Mouse (Mus musculus) liver, embryonic 15.5 days (tissue): ENCODE results near the gene Fgfr2. TPM values are rescaled to one million over a fixed set of nuclear protein-coding genes. Genes with fewer than 3 reads are reported as not detected.

ENCODE experiments used
- ATAC-seq: fragments of 200-750 bp; cut with Nextera tagmentation; 2 replicates; pipeline ENCODE4 v1.8.0; 2017; ENCODE audit warnings: moderate number of reproducible peaks, mild to moderate bottlenecking, moderate library complexity; ENCODE audit not compliant: insufficient read depth
- H3K27ac ChIP-seq: fragments of 300-500 bp; sonication (generic); replicated peaks from 2 replicates; pipeline ENCODE4 v1.5.1; 2015; ENCODE audit warnings: mild to moderate bottlenecking, inconsistent platforms
- H3K27me3 ChIP-seq: fragments of 300-500 bp; sonication (generic); 2 replicates; pipeline ENCODE4 v1.6.1; 2015; ENCODE audit warnings: mild to moderate bottlenecking, inconsistent platforms
- H3K36me3 ChIP-seq: fragments of 300-500 bp; sonication (generic); replicated peaks from 2 replicates; pipeline ENCODE4 v1.6.1; 2015; ENCODE audit warnings: moderate library complexity, mild to moderate bottlenecking, inconsistent platforms
- H3K4me1 ChIP-seq: fragments of 300-500 bp; sonication (generic); replicated peaks from 2 replicates; pipeline ENCODE4 v1.6.1; 2015; ENCODE audit warnings: inconsistent platforms
- H3K4me2 ChIP-seq: fragments of 300-500 bp; sonication (generic); 2 replicates; pipeline ENCODE4 v1.6.1; 2015; ENCODE audit warnings: moderate library complexity, mild to moderate bottlenecking, inconsistent platforms
- H3K4me3 ChIP-seq: fragments of 300-500 bp; sonication (generic); replicated peaks from 2 replicates; pipeline ENCODE4 v1.5.1; 2015; ENCODE audit warnings: mild to moderate bottlenecking, inconsistent platforms
- H3K9ac ChIP-seq: fragments of 300-500 bp; sonication (generic); 2 replicates; pipeline ENCODE4 v1.6.1; 2015; ENCODE audit warnings: moderate library complexity, mild to moderate bottlenecking, inconsistent platforms
- H3K9me3 ChIP-seq: fragments of 300-500 bp; sonication (generic); replicated peaks from 2 replicates; pipeline ENCODE4 v1.6.1; 2016; ENCODE audit warnings: inconsistent platforms
- WGBS: fragments of 180-500 bp; shearing (Covaris S2); methylation state at CpG from one replicate; pipeline ENCODE4 v1.1.7; 2015; ENCODE audit warnings: mixed read lengths; ENCODE audit not compliant: insufficient replicate concordance; 5-methylcytosine and 5-hydroxymethylcytosine counted together
- polyA plus RNA-seq: library from polyadenylated mRNA; unstranded; fragments of >200 nt; fragmentation: Nextera tagmentation; extraction: Ambion mirVana; gene quantifications from 2 replicates; pipeline ENCODE4 v1.2.1, GENCODE M21; 2015

Fgfr2 gene
- polyA plus RNA-seq, 1 experiment from 2014 or later, result 10.5 TPM

GRCm38 (mm10) chr7:132799119-132800016 lies 323.8 kb downstream of the Fgfr2 start:
- Histone ChIP-seq H3K9me3 (no peaks in the 10 kb centered on the region), H3K4me1 (peaks cover 50% of the 10 kb centered on the region), H3K27me3 (no peaks in the 10 kb centered on the region), H3K36me3 (0 out of 2 replicates have a peak, but pooled peaks cover 2% of the 10 kb centered on the region), H3K4me2 (no peak overlapping the region), H3K4me3 (no peak overlapping the region), H3K27ac (peak overlapping the region; percentile 33; the same call in 1 of the 2 replicates), H3K9ac (no peak overlapping the region)
- 77% methylated on average over 5 of the region's 5 CpGs for WGBS
- ATAC-seq, result peak; percentile 29; the same call in 1 of the 2 replicates

DNA sequence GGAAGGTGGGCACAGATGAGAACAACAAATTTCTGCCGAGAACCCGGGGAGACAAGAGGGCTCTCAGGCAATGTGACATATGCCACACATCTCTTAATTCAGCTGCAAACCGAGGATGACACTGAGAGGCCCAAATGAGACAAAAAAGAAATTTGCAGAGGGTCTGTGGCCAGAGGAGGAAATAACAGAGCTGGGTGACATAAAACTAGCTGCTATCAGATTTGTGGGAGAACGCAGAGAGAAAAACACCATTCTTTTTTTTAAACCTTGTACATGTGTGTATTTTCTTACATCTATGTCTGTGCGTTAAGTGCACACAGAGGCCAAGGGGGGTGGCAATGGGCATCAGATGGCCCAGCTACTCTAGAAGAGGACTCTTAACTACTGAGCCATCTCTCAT lies 328.0 kb downstream of the Fgfr2 start:
- H3K9ac ChIP-seq, result no peak overlapping the region
- no peaks in the 10 kb centered on the region for H3K27me3 ChIP-seq
- no peak overlapping the region for H3K27ac ChIP-seq
- 62% methylated on average over 5 of the region's 5 CpGs for WGBS
- H3K4me1 ChIP-seq, result peaks cover 38% of the 10 kb centered on the region
- no peaks in the 10 kb centered on the region for H3K36me3 ChIP-seq
- H3K4me2 ChIP-seq, result no peak overlapping the region
- H3K4me3 ChIP-seq, result no peak overlapping the region
- H3K9me3 ChIP-seq, result no peaks in the 10 kb centered on the region
- no peak for ATAC-seq

DNA sequence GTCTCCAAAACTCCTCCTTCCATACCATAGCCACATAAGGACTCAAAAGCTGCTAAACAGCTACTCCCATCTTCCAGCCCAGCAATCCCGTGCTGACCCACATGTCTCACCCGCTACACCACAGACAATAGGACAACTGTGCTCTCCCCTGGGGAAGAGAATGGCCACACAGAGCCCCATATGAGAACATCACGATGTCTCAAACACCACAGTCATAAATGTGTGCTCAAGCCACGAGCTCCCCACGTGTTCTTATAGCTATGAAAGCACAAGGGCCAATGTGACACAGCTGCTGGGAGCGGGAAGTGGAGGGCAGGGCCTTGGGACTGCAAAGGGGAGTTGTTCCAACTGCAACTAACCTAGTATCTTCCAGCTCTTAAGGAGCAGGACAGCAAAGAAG lies 329.7 kb downstream of the Fgfr2 start:
- peaks cover 34% of the 10 kb centered on the region for H3K4me1 ChIP-seq

DNA sequence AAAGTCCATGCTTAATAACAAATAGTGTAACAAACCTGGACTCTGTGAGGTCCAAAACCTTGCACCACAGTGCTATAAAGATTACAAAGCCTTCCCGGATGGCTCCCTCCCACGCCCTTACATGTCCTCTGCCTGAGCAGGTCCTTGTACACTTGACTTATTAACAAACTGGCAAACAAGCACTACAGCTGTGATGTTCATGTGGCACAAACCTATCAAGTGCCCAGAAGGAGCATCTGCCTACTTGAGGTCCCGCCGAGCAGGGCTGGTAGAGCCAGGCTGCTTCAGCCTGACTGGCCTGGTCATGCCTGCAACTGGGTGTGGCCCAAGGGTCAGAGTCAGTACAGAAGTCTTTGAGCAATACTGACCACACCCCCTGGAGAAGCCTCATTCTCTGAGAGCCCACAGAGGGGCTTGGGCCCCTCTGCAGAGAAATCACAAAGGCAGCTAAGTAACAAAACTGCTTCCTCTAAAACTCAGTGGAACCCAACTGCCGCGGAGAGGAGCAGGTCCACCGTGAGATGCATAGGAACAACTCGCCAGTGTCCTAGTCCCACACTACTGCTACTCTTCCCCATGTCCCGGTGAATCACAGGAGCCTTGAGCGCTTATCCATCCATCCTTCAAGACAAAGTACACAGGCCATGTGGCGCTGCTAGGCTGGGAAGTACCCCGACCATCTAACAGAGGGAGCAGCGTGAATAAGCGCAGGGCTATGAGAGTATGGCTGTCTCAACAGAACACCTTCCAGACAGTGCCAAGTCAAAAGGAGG lies 332.5 kb downstream of the Fgfr2 start:
- H3K4me2 ChIP-seq, result no peak overlapping the region
- no peak overlapping the region for H3K4me3 ChIP-seq
- no peak overlapping the region; the same call in 1 of the 2 replicates for H3K27ac ChIP-seq
- no peaks in the 10 kb centered on the region for H3K27me3 ChIP-seq
- WGBS, result 76% methylated on average over 14 of the region's 14 CpGs
- H3K9ac ChIP-seq, result no peak overlapping the region
- H3K36me3 ChIP-seq, result no peaks in the 10 kb centered on the region
- ATAC-seq, result 0 out of 2 replicates have a peak, but pooled peaks have one; percentile 7
- peaks cover 54% of the 10 kb centered on the region for H3K4me1 ChIP-seq
- H3K9me3 ChIP-seq, result no peaks in the 10 kb centered on the region

More for the DNA sequence above, 329.7 kb downstream of the Fgfr2 start:
- Histone ChIP-seq H3K9ac (no peak overlapping the region), H3K36me3 (no peaks in the 10 kb centered on the region), H3K27me3 (no peaks in the 10 kb centered on the region), H3K9me3 (no peaks in the 10 kb centered on the region), H3K4me2 (no peak overlapping the region), H3K27ac (no peak overlapping the region), H3K4me3 (no peak overlapping the region)
- ATAC-seq, result no peak
- WGBS, result 60% methylated on average over 6 of the region's 6 CpGs

DNA sequence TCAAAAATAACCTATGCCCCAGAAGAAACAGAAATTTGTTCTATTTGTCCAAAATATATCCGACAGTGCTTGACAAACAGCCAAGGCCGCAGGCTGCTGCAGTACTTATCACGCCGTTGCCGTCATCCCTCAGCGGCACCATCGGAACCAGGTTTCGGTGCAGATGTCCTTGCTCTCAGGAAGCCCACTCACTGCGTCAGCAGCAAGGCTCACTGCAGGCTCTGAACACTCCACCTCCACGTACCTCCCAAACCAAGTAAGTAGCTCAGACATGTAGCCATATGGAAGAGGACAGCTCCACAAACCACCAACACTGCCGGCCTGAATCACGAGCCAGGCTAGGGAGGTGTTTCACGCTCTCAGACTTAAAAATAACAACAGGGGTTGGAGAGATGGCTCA lies 334.3 kb downstream of the Fgfr2 start:
- Histone ChIP-seq H3K4me1 (peaks cover 60% of the 10 kb centered on the region), H3K4me3 (no peak overlapping the region)

DNA sequence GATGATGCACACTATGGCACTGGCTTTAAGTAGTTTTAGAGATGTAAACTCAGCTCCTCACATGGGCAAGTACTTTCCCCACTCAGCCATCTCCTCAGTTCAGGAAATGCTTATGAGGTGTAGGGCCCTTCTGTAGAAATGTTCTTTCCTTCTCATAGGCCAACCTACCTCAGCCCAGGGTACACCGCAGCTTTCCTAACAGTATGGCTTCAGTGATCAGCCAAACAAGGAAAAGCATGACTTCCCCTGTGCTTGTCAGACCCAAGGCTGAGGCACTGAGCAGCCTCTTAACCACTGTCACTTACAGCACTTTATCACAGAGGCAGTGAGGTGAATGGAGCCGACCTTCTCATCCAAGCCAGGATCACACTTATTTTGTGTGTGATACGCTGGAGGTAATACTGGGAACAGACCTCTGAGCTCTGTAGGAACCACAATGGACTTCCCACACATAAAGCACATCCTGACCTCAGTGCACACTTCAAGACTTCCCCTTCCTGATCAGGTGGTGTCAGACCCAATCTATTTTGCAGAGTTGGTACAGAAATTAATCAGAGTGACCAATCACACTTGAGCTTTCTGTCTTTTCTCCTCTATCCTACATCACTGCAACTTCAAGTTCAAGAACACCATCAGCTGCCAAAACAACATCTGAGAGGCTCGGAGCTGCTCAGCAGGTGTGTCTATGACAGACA lies 335.5 kb downstream of the Fgfr2 start:
- peaks cover 57% of the 10 kb centered on the region for H3K4me1 ChIP-seq
- H3K27ac ChIP-seq, result peak overlapping the region; percentile 56; the same call in 1 of the 2 replicates

More for the DNA sequence above, 334.3 kb downstream of the Fgfr2 start:
- ATAC-seq, result no peak
- Histone ChIP-seq H3K9me3 (no peaks in the 10 kb centered on the region), H3K9ac (no peak overlapping the region), H3K36me3 (no peaks in the 10 kb centered on the region), H3K27ac (no peak overlapping the region), H3K27me3 (no peaks in the 10 kb centered on the region), H3K4me2 (no peak overlapping the region)
- 85% methylated on average over 13 of the region's 13 CpGs for WGBS

GRCm38 (mm10) chr7:132787022-132787421 lies 336.1 kb downstream of the Fgfr2 start:
- no peaks in the 10 kb centered on the region for H3K27me3 ChIP-seq
- peaks cover 57% of the 10 kb centered on the region for H3K4me1 ChIP-seq
- no peak overlapping the region for H3K4me3 ChIP-seq
- ATAC-seq, result no peak
- WGBS, result 67% methylated on average over 4 of the region's 4 CpGs
- H3K36me3 ChIP-seq, result no peaks in the 10 kb centered on the region
- peak overlapping the region; percentile 56; the same call in 1 of the 2 replicates for H3K27ac ChIP-seq
- H3K9ac ChIP-seq, result no peak overlapping the region
- H3K9me3 ChIP-seq, result no peaks in the 10 kb centered on the region
- no peak overlapping the region for H3K4me2 ChIP-seq

More for the DNA sequence above, 335.5 kb downstream of the Fgfr2 start:
- H3K9me3 ChIP-seq, result no peaks in the 10 kb centered on the region
- ATAC-seq, result no peak
- no peaks in the 10 kb centered on the region for H3K27me3 ChIP-seq
- no peak overlapping the region for H3K4me3 ChIP-seq
- H3K36me3 ChIP-seq, result no peaks in the 10 kb centered on the region
- 54% methylated on average over 4 of the region's 4 CpGs for WGBS
- no peak overlapping the region for H3K4me2 ChIP-seq
- H3K9ac ChIP-seq, result no peak overlapping the region

DNA sequence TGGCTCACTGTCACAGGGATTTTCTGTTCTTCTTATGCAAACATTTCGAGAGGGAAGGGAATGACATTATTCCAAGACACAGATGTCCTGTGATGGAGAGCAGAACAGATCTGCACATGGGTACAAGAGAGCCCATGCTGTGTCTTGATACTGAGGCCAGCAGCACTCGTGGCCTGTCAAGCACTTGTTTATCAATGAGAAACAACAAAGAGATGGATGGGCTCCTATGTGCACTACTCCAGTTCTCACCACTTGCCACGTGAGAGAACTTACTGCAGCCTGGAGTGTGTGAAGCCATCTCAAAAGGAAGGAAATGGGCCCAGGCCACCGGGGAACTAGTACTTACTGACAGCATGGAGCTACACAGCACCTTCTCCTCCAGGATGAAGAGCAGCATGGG lies 336.6 kb downstream of the Fgfr2 start:
- H3K4me2 ChIP-seq, result no peak overlapping the region
- peak overlapping the region; percentile 56; the same call in 1 of the 2 replicates for H3K27ac ChIP-seq
- no peak overlapping the region for H3K4me3 ChIP-seq
- H3K4me1 ChIP-seq, result peaks cover 57% of the 10 kb centered on the region
- ATAC-seq, result no peak
- H3K9me3 ChIP-seq, result no peaks in the 10 kb centered on the region
- H3K9ac ChIP-seq, result no peak overlapping the region
- no peaks in the 10 kb centered on the region for H3K27me3 ChIP-seq
- no peaks in the 10 kb centered on the region for H3K36me3 ChIP-seq
- 26% methylated on average over 4 of the region's 4 CpGs for WGBS

- Histone ChIP-seq H3K4me3 (no peak overlapping the region), H3K27me3 (no peaks in the 10 kb centered on the region), H3K9ac (no peak overlapping the region), H3K4me2 (no peak overlapping the region), H3K36me3 (no peaks in the 10 kb centered on the region), H3K9me3 (no peaks in the 10 kb centered on the region), H3K4me1 (peaks cover 61% of the 10 kb centered on the region), H3K27ac (0 out of 2 replicates have a peak overlapping the region, but pooled peaks have one; percentile 56)
- ATAC-seq, result no peak
- 50% methylated on average over 7 of the region's 7 CpGs for WGBS
Observed at GRCm38 (mm10) chr7:132786011-132786410, 337.1 kb downstream of the Fgfr2 start.

DNA sequence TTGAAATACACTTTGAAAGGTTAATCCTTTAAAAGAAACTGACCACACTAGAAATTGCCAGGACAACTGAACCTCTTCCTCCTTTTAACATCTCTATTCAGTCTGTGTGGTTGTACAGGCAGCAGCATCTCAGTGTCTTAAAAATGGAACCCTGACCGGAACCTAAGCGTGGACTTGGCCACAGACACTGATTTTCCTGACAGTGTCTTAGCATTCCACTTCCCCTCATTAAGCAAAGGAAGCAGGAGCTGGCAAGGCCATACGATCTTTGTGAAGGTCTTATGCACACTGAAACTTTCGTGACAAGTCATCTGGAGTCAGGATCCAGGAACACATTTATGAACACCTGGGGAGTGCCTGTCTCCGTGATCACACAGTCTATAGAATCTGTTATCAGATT lies 339.0 kb downstream of the Fgfr2 start:
- no peak overlapping the region for H3K27ac ChIP-seq
- no peak overlapping the region for H3K4me3 ChIP-seq
- H3K4me1 ChIP-seq, result peaks cover 65% of the 10 kb centered on the region
- ATAC-seq, result no peak
- no peak overlapping the region for H3K4me2 ChIP-seq
- H3K9ac ChIP-seq, result no peak overlapping the region
- no peaks in the 10 kb centered on the region for H3K27me3 ChIP-seq
- no peaks in the 10 kb centered on the region for H3K9me3 ChIP-seq
- H3K36me3 ChIP-seq, result no peaks in the 10 kb centered on the region
- 72% methylated on average over 5 of the region's 5 CpGs for WGBS
